Mouse (Mus musculus) heart, adult 2 months (tissue): Measurements from ENCODE around the gene Tvp23b.

Experiments
- CTCF ChIP-seq: fragments of 200-600 bp; IDR thresholded peaks from 2 replicates; pipeline ENCODE4 v1.8.1; 2022; ENCODE audit warnings: antibody characterized with exemption, mild to moderate bottlenecking, moderate library complexity
- EP300 ChIP-seq: fragments of 200-500 bp; IDR thresholded peaks from 2 replicates; pipeline ENCODE4 v1.6.1; 2011; ENCODE audit warnings: low read depth, low read length, control low read depth; ENCODE audit not compliant: insufficient read depth
- POLR2A ChIP-seq: fragments of 200-500 bp; IDR thresholded peaks from 2 replicates; pipeline ENCODE4 v1.6.1; 2011; ENCODE audit warnings: mild to moderate bottlenecking, low read depth, low read length, control low read depth; ENCODE audit not compliant: insufficient read depth

DNA sequence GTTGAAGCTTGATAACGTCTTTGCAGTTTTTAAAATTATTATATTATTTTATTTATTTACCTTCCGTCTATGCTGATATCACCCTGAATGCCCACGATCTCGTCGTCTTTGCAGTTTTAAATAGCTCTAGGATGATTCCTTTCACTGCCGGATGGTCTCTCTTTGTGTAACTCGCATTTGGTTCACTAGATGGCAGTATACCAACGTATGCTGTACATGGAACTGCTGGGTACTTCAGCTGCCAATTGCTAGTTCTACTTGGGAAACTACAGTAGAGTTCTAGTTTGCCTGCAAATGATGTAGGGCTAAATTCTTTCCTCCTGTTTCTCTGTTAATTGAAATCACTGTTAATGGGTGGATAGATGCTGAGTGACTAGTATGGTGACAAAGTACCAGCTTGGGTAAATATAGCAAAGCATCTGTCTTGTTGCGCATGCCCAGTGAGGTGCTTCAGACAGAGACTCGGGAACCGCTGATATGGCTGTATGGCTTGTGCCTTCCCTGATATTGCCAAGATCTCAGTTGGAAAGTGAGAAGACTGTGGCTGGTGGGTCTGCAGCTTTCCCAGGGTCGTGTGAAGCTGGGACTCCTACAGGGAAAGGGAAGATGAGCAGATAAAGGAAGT is 22.6 kb downstream of the Tvp23b start:
- TF ChIP-seq POLR2A: no peak
- TF ChIP-seq EP300: no peak
- TF ChIP-seq CTCF: peak; percentile 92
